Mouse (Mus musculus) bone marrow macrophage, adult 2 months (primary cell): ENCODE data around the gene Lrrk1.

Source experiments
- CTCF ChIP-seq: IDR thresholded peaks from 2 replicates; pipeline ENCODE4 v1.5.1; 2012; ENCODE audit warnings: low read depth, mild to moderate bottlenecking, low read length, moderate library complexity
- POLR2A ChIP-seq: IDR thresholded peaks from 2 replicates; pipeline ENCODE4 v1.6.1; 2012; ENCODE audit warnings: mild to moderate bottlenecking, low read depth, low read length, borderline replicate concordance

DNA sequence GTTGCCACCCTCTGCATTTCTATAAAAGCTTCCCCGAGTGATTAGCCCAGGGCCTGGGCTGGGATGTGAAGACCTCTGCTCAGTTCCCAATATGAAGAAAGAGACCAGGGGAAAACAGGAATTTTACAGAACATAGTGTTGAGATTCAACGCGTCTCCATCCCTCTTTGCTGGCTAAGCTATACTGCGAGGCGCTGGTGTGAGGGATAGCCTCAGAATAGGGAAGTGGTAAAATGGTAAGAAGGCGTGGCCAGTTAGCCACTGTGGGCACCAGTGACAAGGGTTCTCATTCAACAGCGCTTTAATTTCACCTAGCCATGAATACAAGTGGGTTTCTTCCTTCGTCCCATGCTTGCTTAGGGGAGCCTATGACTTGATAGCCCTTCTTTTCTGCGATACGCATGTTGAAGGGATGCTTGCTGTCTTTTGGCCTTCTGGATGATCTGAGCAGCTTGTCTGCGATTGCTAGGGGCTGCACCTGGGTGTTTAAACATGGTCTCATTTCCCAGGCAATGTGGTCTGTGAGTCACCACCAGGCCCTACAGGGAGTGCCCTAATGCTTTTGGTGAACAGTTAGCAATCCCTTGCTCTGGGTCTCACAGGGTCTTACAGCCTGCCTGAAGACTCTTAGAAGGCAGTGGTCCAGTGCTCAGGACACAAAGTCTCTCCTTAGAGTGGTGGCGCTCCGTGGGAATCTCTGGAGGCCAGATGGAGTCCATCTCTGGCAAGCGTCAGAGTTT lies 84.1 kb downstream of the Lrrk1 start:
- TF ChIP-seq CTCF (no peak), POLR2A (no peak)
